Mouse (Mus musculus) neural tube, embryonic 14.5 days (tissue): ENCODE results near the gene Olfr799. TPM values are rescaled to one million over a fixed set of nuclear protein-coding genes. Genes with fewer than 3 reads are reported as not detected.

Experiments
- ATAC-seq: fragments of 200-750 bp; cut with Nextera tagmentation; 2 replicates; pipeline ENCODE4 v1.8.0; 2017; ENCODE audit warnings: low read depth, mild to moderate bottlenecking, moderate TSS enrichment, moderate library complexity
- H3K27ac ChIP-seq: fragments of 300-500 bp; sonication (generic); 2 replicates; pipeline ENCODE4 v1.5.1; 2014; ENCODE audit warnings: low read depth, mild to moderate bottlenecking, control low read depth, low read length, moderate library complexity, mixed read lengths
- H3K27me3 ChIP-seq: fragments of 300-500 bp; sonication (generic); 2 replicates; pipeline ENCODE4 v1.6.1; 2014; ENCODE audit warnings: low read length; ENCODE audit not compliant: control insufficient read depth, insufficient read depth
- H3K36me3 ChIP-seq: fragments of 300-500 bp; sonication (generic); 2 replicates; pipeline ENCODE4 v1.6.1; 2014; ENCODE audit warnings: low read length, mixed read lengths; ENCODE audit not compliant: control insufficient read depth, insufficient read depth
- H3K4me1 ChIP-seq: fragments of 300-500 bp; sonication (generic); 2 replicates; pipeline ENCODE4 v1.6.1; 2014; ENCODE audit warnings: low read length; ENCODE audit not compliant: control insufficient read depth, insufficient read depth
- H3K4me2 ChIP-seq: fragments of 300-500 bp; sonication (generic); 2 replicates; pipeline ENCODE4 v1.6.1; 2014; ENCODE audit warnings: mild to moderate bottlenecking, low read depth, low read length, control low read depth
- H3K4me3 ChIP-seq: fragments of 300-500 bp; sonication (generic); 2 replicates; pipeline ENCODE4 v1.5.1; 2014; ENCODE audit warnings: low read depth, low read length, control low read depth, mixed read lengths
- H3K9ac ChIP-seq: fragments of 300-500 bp; sonication (generic); replicated peaks from 2 replicates; pipeline ENCODE4 v1.6.1; 2014; ENCODE audit warnings: low read depth, mild to moderate bottlenecking, control low read depth, low read length, mixed read lengths
- H3K9me3 ChIP-seq: fragments of 300-500 bp; sonication (generic); 2 replicates; pipeline ENCODE4 v1.6.1; 2016; ENCODE audit warnings: low read length; ENCODE audit not compliant: control insufficient read depth
- WGBS: fragments of 180-500 bp; shearing (Covaris S2); extraction: QIAGEN DNeasy Blood & Tissue Kit; methylation state at CpG from one replicate; pipeline ENCODE4 v1.1.7; 2014; 5-methylcytosine and 5-hydroxymethylcytosine counted together
- polyA plus RNA-seq: library from polyadenylated mRNA; unstranded; fragments of >200 nt; fragmentation: Nextera tagmentation; extraction: Ambion mirVana; gene quantifications from 2 replicates; pipeline ENCODE4 v1.2.1, GENCODE M21; 2014

Gene Olfr799
- polyA plus RNA-seq = not detected in 2 replicates

DNA sequence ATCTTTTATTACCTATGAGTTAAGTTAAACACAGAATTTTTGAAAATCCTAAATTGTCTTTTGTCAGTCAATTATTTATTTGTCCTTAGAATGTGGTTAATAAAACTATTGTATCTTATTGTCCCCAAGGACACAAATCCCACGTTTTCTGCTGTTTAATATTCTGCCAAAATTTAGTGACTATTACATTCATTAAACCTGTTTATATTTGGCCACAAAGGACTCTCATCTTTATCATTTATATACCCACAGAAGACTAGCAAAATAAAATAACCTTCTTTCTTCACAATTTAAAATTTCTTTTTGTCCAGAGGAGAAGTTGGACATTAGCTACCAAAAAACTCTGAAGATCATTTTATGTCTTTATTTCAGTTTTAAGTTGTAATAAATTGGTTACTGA, at the start of gene Olfr799:
Olfr799 (plus strand) TSS at position 301 of the 400 bp plus-strand sequence.
- Histone ChIP-seq H3K4me2 (no peak within 1 kb of the TSS), H3K9ac (no peak within 1 kb of the TSS), H3K36me3 (no peaks in the 10 kb centered on the region), H3K27me3 (no peaks in the 10 kb centered on the region), H3K9me3 (no peaks in the 10 kb centered on the region), H3K4me1 (no peaks in the 10 kb centered on the region), H3K4me3 (no peak within 1 kb of the TSS), H3K27ac (no peak within 1 kb of the TSS)
- no peak for ATAC-seq
- 29% methylated on average over 1 of the region's 1 CpGs for WGBS

- 98% methylated on average over 1 of the region's 1 CpGs for WGBS
- H3K36me3 ChIP-seq = no peaks in the 10 kb centered on the region
- no peaks in the 10 kb centered on the region for H3K4me1 ChIP-seq
- H3K27ac ChIP-seq = no peak within 1 kb of the TSS
- no peaks in the 10 kb centered on the region for H3K9me3 ChIP-seq
- H3K27me3 ChIP-seq = no peaks in the 10 kb centered on the region
- no peak within 1 kb of the TSS for H3K4me3 ChIP-seq
- no peak within 1 kb of the TSS for H3K9ac ChIP-seq
- no peak within 1 kb of the TSS for H3K4me2 ChIP-seq
- ATAC-seq = no peak
These were observed 24.8 kb upstream of the Olfr799 start, which contains the start of gene Olfr796 for GRCm38 (mm10) chr10:129612470-129612869. TSS of gene Olfr796 (minus strand) at chr10:129612570.

DNA sequence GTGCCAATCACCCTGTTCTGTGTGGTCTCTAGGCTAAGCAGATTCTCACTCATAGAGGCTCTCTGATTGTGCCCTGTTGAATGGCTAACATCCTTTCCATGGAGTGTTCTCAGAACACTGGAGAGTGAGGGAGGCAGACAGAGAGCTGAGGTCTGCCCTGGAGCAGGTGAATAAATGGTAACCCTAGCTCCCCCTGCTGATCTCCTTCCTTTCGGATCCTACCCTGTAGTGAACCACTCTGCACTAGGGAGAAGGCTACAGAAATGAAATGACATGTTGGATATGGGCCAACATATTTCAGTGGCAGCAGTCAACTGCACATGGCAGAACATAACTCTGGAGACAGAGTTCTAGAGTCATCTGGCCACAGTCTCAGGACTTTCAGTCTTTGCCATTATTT, 15.6 kb upstream of the Olfr799 start:
- H3K4me1 ChIP-seq = no peaks in the 10 kb centered on the region
- H3K36me3 ChIP-seq = no peaks in the 10 kb centered on the region
- H3K9ac ChIP-seq = no peak overlapping the region
- no peak for ATAC-seq
- H3K27me3 ChIP-seq = no peaks in the 10 kb centered on the region
- 11% methylated on average over 1 of the region's 1 CpGs for WGBS
- no peaks in the 10 kb centered on the region for H3K9me3 ChIP-seq
- H3K27ac ChIP-seq = no peak overlapping the region
- no peak overlapping the region for H3K4me3 ChIP-seq
- no peak overlapping the region for H3K4me2 ChIP-seq

DNA sequence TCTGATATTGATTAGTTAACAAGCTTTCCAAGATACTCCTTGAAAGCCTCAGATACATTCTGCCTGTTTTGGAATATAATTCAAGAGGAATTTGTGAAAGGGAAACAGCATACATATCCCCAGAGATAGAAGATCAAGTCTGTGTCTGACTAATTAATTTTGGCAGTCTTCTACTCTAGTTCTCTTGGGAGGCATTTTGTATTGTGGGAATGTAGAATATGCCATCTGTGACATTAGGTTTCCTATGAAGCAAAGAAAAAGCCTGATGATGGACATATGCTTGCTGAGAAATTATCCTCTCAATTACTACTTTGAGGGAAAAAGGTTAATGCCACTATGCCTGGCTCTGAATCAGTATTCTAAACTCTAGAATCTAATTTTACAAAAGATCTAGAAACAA, 14.0 kb upstream of the Olfr799 start:
- Histone ChIP-seq H3K4me3 (no peak overlapping the region), H3K27me3 (no peaks in the 10 kb centered on the region), H3K9me3 (no peaks in the 10 kb centered on the region), H3K4me1 (no peaks in the 10 kb centered on the region), H3K9ac (no peak overlapping the region), H3K36me3 (no peaks in the 10 kb centered on the region), H3K27ac (no peak overlapping the region), H3K4me2 (no peak overlapping the region)
- no peak for ATAC-seq

DNA sequence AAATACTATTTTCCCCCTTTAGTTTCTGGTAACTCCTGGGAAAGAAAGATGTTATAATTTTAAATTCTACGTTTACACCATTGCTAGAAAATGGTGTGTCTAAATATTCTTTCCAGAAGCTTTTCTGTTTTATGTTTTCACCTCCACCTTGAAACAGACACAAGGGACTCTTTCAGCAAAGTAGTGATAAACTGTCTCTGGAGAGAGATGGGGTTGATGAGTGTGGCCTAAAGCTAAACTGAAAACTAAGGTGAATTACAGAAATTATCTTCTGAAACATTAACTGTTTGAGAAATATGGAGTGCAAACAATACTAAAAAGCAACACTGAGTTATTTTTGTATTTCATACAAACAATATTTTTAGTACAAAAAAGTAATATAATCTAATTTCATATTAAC, 9.4 kb upstream of the Olfr799 start, which contains the start of gene Olfr798:
Olfr798 (minus strand) TSS at position 101 of the 400 bp plus-strand sequence.
- no peak within 1 kb of the TSS for H3K27ac ChIP-seq
- no peak within 1 kb of the TSS for H3K4me3 ChIP-seq
- H3K4me1 ChIP-seq = no peaks in the 10 kb centered on the region
- H3K27me3 ChIP-seq = no peaks in the 10 kb centered on the region
- H3K9me3 ChIP-seq = no peaks in the 10 kb centered on the region
- WGBS = 88% methylated on average over 1 of the region's 1 CpGs
- no peak within 1 kb of the TSS for H3K9ac ChIP-seq
- ATAC-seq = no peak
- H3K36me3 ChIP-seq = no peaks in the 10 kb centered on the region
- H3K4me2 ChIP-seq = no peak within 1 kb of the TSS

DNA sequence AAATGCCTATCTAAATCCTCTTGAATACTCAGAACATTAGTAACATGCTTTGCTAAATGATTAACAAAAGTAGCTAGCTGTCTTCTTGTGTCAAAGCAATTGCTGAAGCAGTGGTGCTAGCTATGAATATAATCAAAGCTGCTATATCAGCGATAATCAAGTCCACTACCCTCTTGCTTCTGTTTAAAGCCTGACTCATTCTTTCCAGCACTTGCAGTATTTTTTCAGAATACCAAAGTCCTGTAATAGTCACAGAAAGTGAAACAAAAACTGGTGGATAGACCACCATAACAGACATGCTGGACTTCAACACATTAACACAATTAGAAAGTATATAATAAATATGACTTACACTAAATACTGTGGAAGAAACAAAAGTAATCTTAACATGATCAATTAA, 14.5 kb downstream of the Olfr799 start:
- Histone ChIP-seq H3K9me3 (no peaks in the 10 kb centered on the region), H3K27ac (no peak overlapping the region), H3K9ac (no peak overlapping the region), H3K4me1 (no peaks in the 10 kb centered on the region), H3K27me3 (no peaks in the 10 kb centered on the region), H3K4me3 (no peak overlapping the region), H3K36me3 (no peaks in the 10 kb centered on the region), H3K4me2 (no peak overlapping the region)
- no peak for ATAC-seq
- 87% methylated on average over 1 of the region's 1 CpGs for WGBS

DNA sequence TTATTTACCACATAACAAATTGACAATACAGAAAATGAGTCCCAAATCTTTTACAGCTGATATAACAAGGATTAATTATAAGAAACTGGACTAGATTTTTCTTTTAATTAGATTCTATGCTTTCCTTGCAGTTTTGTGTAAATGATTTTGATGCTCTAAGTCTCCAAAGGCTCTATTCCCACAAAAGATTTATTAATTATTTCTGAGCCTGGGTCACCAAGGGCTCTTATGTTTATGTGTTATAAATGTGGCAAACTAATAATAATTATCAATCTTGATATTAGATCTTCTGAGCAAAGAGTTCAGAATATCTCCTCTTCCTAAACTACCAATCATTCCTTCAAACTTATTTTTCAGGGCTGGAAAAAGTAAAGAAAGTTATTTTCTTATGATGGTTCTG, 20.1 kb downstream of the Olfr799 start, which contains the start of gene Olfr800:
Olfr800 (plus strand) TSS at position 301 of the 400 bp plus-strand sequence.
- no peak within 1 kb of the TSS for H3K4me2 ChIP-seq
- H3K36me3 ChIP-seq = no peaks in the 10 kb centered on the region
- H3K4me1 ChIP-seq = no peaks in the 10 kb centered on the region
- H3K27ac ChIP-seq = no peak within 1 kb of the TSS
- no peaks in the 10 kb centered on the region for H3K27me3 ChIP-seq
- no peak within 1 kb of the TSS for H3K4me3 ChIP-seq
- no peak for ATAC-seq
- no peaks in the 10 kb centered on the region for H3K9me3 ChIP-seq
- no peak within 1 kb of the TSS for H3K9ac ChIP-seq

GRCm38 (mm10) chr10:129673765-129674164, 36.5 kb downstream of the Olfr799 start, which contains the start of gene Olfr801:
TSS of gene Olfr801 (minus strand) at chr10:129673865.
- no peaks in the 10 kb centered on the region for H3K4me1 ChIP-seq
- no peaks in the 10 kb centered on the region for H3K36me3 ChIP-seq
- H3K4me2 ChIP-seq = no peak within 1 kb of the TSS
- ATAC-seq = no peak
- no peak within 1 kb of the TSS for H3K9ac ChIP-seq
- no peaks in the 10 kb centered on the region for H3K9me3 ChIP-seq
- H3K27me3 ChIP-seq = no peaks in the 10 kb centered on the region
- no peak within 1 kb of the TSS for H3K27ac ChIP-seq
- WGBS = 84% methylated on average over 1 of the region's 1 CpGs
- no peak within 1 kb of the TSS for H3K4me3 ChIP-seq

- Histone ChIP-seq H3K4me3 (no peak within 1 kb of the TSS), H3K9ac (no peak within 1 kb of the TSS), H3K4me1 (no peaks in the 10 kb centered on the region), H3K36me3 (no peaks in the 10 kb centered on the region), H3K27ac (no peak within 1 kb of the TSS), H3K9me3 (no peaks in the 10 kb centered on the region), H3K4me2 (no peak within 1 kb of the TSS), H3K27me3 (no peaks in the 10 kb centered on the region)
- 64% methylated on average over 1 of the region's 1 CpGs for WGBS
- ATAC-seq = no peak
These were observed 50.8 kb downstream of the Olfr799 start, which contains the start of gene Olfr802 for GRCm38 (mm10) chr10:129688069-129688468. TSS of gene Olfr802 (minus strand) at chr10:129688169.
